Mouse (Mus musculus): ENCODE results near the gene Inafm2.

Inafm2 gene

DNA sequence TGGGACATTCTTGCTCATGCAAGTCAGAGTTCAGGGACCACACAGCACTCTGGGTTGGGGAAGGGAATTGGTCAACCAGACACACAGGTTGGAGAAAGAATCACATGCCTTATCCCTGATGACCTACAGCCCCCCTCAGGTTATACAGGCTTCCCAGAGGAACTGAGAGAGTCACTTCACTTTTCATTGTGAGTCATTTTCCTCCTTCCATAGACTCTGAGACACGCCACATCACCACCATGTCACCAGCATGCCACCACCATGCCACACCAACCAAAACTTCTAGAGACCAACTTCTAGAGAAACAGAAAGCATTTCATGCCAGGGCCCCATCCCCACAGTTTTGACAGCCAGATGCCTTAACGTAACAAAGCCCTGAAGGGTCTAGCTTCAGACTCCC is 18.7 kb upstream of the Inafm2 start:
- no peak for DNase-seq

DNA sequence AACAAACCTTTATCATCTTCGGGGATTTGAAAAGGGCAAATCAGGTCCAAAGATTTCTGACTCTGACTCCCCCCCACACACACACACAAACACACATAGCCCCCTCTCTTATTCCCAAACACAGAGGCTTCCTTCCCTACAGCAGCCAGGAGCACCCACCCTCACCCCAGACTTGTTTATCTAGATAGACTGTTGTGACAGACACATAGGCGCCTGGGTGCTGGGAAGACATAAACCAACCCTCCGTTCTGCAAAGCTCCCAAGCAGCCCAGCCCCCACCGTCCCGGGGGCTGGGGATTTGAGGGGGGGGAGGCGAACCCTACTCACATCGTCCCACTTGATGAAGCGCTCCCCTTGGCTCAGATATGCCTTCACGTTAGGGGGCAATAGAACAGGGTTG is 17.6 kb upstream of the Inafm2 start:
- DNase-seq = peak; percentile 49

DNA sequence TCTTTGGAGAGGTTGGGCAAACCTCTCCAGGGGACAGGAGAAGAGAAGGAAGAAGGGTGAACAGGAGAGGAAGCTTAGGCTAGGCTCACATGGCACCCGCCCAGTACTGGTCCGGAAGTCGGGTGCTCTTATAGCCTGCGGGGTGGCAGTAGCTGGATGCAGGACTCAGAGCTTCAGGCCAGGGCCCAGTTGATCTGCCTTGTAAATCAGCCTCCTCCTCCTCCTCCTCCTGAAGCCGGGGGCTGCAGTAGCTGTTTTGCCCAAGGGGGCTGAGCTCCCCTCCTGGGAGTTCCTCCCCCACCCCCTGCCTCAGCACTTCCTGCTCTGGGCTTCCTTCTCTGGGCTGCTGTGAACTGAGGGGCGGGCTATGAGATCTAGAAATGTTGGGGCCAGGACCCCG is 17.2 kb upstream of the Inafm2 start, which contains the start of gene Plcb2:
Plcb2 (minus strand) TSS at position 102 of the 400 bp plus-strand sequence.
- peak; percentile 59 for DNase-seq

DNA sequence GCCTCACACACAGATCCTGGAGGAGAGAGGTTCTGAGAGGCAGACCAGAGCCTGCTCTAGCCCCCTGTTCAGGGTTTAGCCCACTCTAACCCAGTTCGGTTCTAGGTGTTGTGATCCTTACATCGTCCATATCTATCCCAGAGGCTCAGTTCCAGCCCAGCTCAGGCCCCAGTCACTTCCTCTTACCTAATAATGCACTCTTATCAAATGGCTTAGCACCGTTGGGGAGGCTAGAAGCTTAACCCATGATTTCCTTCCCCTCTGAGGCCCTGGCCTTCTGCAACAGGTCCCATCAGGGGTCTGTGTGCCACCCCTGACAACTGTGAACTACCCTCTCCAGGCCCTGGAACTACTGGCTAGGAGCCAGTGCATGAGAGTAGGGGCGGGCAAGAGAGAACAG is 16.4 kb upstream of the Inafm2 start:
- DNase-seq = peak; percentile 37

DNA sequence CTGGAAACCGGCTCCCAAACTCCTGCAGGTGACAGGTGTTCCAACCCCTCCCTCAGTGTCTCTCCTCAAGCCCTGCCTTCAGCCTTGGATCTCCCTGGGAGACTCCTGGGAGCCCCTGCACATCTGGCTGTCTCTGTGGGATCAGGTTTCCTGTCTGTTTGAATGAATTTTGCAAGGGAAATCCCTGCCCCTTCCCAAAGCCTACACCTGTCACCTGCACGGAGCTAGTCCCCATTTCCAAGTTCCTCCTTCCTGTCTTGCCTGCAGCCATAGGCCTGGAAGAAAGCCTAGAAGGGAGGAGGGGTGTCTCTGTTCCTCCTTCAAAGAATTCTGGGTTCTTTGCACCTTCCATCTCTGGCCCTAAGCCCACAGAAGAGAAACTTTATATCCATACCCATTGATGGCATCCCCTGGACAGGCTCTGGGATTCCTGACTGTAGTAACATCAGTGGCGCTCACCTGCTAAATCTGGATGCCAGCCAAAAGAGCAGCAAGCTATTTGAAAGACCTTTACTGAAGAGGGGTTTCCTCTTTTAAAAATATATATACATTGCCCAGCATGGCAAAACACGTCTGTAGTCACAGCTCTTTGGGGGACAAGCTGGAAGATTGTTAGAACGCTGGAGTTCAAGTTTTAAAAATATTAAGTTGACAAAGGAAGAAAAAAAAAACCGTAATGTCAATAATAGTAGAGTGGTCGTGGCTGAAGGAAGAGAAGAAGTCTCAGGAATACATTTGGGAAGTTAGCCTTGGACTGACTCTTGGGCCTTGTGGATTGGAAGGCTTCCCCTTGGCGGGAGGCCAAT is 15.5 kb upstream of the Inafm2 start:
- DNase-seq = no peak

DNA sequence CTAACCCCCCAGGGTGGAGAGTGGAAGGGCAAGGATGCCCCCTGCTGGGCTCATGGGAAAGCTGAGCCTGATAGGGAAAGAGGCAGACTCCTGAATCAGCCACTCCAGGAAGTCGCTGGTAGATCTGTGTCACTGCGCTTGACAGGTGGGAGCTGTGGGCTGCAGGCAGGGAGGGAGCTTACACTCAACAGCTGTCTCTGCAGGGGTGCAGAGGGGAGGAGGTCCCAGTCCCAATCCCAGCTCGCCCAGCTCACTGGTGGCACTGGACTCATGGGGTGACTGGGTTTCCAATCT is 15.0 kb upstream of the Inafm2 start:
- peak; percentile 89 for DNase-seq

DNA sequence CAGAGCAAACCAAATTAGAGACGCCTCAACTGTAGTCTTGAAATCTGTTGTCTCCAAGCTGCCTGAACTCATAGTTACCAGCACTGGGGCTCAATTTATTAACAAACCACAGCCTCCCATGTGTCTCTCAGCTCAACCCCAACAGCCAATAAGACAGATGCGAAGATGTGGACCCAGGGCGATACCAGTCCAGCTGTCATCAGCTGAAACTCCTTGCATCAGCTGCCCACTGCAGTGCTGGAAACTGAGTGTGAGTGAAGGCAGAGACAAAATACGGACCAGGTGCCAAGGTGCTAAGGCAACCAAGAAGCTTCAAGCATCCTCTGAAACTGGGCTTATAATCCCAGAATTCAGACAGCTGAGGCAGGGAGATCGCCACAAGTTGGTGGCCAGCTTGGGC is 13.6 kb upstream of the Inafm2 start:
- DNase-seq = no peak

DNA sequence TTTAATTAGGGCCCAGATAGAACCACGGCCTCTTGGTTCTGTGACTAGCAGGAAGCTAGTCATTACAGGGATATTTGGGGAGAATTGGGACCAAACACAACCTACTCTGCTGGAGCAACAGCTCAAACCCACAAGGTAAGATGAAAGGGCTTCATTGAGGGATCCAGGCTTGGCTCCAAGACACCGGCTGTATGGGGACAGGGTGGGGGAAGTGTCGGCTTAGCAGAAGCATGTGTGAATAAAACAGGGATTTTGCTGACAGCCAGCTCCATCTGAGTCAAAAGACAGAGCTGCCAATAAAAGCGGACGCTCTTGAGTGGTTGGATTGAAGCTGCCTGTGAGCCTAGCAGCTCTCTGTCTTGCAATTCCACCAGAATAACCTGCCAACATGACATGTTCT is 12.2 kb upstream of the Inafm2 start:
- DNase-seq = no peak

DNA sequence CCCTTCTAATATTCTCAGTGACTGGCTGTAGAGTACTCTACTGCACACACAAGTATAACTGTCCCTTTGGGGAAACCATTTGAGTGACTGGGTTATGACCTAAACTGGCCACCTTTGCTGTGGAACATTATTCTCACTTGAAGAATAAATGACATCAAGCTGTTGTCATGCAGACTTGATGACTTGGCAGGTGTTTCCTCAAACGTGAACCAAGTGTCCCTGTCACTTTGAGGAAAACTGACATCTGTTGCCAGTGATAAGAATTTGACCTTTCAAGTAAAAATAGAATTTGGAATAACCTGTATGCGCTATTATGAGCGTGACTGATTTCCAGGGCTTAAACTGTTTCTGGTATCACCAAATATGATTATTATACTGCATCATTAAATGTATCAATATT is 5.2 kb upstream of the Inafm2 start:
- no peak for DNase-seq

DNA sequence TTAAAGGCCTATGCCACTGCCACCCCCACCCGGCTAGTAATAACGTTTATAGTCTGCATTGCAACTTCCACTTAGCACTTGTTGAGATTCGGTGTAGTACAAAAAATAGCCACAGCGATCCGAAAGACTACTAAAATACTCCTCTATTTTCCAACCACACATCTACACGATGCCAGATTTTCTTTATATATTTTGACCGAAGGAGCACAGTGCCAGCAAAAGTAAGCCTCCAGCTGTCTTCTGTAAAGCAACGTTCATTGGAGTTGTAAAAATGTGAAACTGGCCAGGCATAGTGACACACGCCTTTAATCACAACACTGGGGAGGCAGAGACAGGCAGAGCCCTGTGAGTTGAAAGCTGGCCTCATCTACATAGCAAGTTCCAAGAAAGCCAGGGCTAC is 4.4 kb upstream of the Inafm2 start:
- no peak for DNase-seq

DNA sequence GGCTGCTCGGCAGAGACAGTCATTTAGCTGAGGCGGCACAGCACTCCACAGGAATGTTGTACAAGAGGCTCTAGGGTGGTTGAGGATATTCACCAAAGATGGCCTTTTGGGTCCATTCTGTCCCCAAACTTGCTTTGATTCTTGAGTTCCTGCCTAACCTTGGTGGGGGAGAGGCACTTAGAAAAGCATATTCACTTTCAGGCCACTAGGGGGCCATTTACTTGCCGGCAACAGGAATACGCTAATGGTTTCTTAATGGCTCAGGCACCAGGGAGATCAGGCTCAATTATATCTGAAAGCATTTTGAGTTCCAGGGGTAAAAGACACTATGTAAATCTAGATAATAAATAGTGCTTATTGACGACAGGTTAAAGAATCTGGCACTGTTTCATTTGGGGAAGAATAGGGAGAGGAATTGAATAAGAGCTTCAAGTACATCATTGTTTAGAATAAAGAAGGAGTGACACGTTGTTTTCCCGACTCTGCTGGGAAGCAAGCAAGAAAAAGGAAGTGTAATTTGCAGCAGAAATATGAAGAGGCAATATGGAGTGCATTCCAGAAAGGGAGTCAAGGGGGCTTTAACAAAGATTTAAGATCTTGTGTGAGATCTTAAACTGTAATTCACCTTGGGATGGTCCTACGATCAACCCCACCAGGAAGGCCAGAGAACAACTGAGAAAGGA is 2.2 kb upstream of the Inafm2 start:
- peak; percentile 79 for DNase-seq

DNA sequence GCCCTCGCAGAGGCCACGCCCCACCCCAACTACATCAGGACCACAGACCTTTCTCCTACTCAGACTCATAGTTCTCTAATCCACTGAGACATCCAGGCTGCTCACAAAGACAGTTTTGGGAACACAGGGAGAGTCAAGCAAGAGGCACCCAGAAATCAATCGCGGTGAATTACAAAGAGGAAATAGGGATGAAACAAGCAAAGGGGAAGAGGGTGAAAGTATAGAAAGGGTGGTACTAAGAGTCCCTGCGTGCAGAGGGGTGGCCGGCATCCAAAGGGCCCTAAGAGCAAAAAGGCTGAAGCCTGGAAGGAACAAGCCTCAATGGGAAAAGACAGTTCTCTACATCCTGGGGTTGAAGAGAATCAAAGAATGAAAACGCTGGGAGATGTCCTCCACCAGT is 937 bp upstream of the Inafm2 start:
- no peak for DNase-seq

DNA sequence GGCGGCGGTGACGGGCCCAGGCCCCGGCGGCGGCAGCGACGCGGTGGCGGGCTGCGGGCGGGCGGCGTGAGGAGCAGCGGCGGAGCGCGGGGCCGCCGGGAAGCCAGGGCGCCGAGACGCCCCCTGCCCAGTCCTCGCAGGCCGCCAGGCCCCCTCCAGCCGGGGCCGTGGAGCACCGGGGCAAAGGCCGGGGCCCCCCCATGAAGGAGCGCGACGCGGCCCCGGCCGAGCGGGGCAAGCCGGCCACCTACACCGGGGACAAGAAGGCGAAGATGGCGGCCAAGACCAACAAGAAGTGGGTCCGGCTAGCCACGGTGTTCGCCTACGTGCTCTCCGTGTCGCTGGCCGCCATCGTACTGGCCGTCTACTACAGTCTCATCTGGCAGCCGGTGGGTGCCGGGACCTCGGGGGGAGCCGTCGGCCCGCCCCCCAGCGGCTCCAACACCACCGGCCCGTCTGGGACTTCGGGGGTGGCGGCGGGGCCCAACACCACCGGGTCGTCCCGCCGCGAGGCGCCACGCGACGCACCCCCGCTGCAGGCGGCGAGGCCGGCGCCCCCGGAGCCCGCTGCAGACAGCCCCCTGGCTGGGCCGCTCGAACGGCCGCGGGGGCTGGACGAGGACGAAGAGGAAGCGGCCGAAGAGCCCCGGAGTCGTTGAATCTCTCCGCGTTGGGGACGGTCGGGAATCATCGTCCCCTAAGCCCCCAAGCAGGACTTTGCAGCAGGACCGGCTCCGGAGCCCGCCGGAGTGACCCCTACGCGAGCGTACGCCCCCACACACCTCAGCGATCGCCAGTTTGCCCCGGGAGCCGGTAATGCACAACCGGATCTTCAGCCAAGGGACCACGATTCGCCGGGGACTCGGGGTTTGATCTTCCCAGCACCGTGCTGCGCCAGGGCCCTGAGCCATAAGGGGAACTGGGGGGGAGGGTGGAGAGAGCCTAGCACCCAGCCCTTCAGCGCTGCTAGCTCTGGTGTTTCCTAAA is 650 bp downstream of the Inafm2 start:
- peak; percentile 34 for DNase-seq

DNA sequence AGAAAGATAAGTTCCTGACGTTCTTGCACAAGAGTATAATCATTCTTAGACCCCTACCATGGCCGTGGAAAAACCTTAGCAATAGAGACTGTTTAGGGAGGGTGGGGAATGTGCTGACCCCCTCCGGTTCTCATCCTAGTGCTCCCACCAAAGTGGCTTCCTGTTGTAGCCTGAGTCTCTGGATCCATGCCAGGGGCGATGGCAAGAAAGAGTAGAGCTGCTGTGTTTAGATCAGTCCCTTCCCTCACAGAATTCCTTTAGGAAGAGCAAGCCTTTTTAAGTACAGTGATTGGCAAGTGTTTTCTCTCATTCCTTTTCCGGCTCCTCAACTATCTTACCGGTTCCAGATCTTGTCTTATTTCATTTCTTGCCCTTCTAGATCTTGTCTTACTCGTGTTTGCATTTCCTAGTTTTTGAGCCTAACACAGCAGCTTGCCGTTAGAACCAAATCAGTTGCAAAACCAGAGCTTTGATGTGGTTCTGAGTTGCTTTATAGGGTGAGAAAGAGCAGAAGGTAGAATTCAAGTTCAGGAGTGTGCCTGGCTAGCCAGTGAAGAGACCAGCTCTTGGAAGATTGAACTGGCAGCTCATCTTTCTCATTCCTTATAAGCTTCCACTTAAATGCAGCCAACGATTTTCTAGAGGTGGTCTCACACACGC is 1.9 kb downstream of the Inafm2 start:
- peak; percentile 71 for DNase-seq

DNA sequence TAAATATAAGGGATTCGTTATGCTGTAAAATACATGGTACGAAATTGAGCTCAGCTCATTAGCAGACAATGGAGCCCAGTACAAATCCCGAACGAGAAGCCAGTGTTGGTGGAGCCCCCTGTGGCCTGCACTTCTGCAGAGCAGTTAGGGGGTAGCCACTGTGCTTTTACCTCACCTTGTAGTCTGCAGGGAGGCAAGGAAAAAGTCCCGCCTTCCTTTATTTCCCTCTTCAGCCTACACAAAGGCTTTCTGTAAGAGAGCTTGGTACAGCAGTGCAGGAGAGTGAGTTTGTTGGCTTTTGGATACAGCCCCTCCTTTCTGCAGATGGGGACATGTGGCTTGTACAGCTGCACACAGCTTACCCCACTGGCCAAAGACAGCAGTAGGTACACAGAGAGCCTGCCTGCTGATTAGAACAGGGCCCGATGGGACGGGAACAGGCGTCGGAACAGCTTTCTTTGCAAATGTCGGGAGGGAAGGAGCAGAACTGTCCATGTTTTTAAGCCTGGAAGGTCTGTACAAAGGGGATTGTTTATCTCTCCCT is 3.9 kb downstream of the Inafm2 start:
- DNase-seq = no peak

DNA sequence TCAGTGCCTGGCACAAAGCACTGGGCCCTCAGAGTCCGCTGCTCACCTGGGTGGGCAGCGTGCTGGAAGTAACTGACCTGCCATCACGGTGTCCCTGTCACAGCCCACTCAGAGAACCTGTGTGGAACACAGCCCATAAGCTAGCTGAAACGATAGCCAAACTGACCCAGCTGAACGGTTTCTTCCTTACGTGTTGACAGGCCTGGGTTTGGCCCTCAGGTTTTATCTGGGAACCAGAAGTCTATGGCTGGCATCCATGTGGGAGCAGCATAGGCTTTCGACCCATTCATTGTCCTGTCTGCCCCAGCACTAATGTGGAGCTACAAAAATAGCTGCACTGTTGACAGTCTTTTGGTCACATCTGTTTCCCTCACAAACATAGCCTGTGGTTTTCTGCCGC is 4.9 kb downstream of the Inafm2 start:
- no peak for DNase-seq

DNA sequence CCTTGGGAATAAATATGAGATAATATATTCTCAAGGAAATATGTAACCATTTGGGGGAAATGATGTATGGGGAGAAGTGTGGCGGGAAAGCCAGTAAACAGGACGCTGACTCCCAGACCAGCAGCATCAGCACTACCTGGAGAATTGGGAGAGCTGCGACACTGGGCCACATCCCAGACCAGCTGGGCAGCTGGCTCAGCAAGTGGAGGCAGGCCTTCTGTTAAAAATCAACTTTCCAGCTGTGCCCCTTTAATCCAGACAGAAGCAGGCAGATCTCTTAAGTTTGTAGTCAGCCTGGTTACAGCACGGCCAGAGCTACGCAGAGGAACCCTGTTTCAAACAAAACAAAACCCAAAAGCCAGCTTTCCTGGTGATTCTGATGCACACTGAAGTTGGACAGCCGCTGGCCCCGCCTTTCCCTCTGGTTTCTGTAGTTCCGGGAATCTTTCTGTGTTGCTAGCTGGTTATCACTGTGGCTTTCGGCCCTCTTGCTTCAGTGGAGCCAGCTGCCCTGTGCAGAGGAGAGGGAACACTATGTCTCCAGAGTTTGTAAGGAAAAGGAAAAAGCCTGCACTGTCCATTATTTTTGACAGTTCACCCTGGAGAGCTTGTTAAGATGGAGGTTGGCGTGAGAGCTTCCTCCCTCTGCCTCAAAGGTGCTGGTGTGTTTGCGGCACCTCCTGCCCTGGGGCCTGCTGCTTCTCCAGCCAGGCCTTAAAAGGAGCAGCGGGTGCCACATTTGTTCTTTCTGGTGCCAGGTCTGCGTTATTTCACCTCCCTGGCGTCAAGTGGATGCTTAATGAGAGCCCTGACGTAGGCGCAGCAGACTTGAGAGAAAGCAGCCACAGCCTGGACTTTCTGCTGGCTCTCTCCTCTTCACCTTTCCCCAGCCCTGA is 6.6 kb downstream of the Inafm2 start:
- DNase-seq = peak; percentile 47

DNA sequence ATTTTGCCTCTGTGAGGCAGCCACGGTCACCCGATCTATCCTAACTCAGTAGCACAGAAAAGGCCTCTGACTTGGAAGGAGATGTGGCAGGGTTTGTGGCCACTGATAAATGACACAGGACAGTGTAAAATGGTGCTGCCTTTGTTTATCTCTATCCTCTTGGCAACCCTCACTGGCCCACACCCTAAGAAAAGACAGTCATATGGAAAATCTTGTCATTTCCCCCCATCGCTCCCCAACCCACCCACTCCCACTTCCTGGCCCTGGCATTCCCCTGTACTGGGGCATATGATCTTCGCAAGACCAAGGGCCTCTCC is 7.2 kb downstream of the Inafm2 start:
- DNase-seq = no peak

DNA sequence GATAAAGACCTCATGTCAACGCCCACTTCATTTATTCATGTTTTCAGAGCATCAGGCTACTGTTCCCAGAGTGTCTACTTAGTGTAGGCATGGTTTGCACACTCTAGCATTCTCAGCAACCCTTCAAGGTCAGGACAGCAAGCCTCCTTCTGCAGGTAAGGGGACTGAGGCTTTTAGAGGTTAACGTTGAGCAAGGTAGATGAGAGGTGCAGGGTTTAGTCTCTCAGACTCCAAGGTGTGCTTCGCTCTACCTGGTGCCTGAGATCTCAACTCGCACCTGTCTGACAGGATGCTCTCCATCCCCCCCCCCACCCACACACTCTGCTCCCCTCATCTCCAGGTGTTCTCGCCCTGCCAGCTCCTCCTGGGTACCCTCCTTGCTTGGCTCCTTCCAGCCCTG is 8.6 kb downstream of the Inafm2 start:
- no peak for DNase-seq

DNA sequence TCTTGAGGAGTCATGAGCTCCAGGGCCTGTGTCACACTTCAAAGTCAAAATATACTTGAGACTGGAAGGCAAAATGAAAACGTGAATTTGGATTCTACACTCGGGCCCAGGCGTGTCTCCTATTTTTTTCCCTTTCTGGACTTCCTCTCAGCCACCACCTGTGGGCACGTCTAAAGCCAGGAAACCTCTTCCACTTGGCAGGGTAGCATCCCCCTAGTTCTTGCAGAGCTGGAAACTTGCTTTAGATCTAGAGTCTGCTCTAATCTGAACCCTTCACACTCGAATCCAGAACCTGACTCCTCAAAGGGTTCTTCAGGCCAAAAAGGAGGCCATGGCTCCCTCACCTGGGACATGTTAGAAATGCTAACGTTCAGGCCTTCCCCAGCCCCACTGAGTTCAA is 9.8 kb downstream of the Inafm2 start:
- no peak for DNase-seq

DNA sequence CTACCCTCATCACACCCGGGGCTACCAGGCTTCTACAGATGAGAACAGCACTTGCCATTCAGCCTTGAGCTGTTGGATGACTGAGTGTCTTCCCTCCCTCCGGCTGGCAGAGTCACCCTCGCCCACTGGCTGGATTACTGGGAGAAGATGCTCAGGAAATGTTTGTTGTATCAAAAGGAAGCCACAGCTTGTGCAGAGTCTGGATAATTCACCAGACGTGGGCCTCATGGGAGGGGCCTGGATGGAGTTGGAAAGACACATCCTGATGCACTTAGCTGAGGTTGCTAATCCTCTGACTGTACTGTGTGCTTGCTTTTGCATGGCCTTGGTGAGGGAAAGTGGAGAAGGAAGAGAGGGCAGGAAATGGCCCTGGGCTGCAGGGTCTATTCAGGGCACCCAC is 10.5 kb downstream of the Inafm2 start:
- peak; percentile 61 for DNase-seq

DNA sequence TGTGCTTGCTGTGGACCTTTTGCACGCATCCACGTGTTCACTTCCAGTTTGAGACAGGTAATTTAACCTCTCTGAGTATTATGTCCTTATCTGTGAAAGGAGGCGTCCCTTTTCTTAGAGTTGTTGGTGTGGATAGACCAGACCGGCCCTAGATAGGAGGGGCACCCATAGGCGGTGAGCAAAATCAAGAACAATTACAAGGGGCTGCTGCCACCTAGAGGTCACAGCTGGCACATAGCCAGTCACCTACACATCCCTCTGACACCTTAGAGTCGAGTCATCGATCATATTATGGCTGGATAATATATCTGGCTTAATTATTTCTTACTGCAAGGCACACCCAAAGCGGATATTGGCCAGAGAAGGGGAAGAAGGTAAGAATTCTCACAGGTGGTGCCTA is 14.3 kb downstream of the Inafm2 start:
- peak; percentile 82 for DNase-seq

All from lung, postnatal 36 days (tissue).